Mouse (Mus musculus) activated CD4-positive, CD25-positive, alpha-beta regulatory T cell, adult 4 months (primary cell): ENCODE results near the gene Plekhg1. TPM values are rescaled to one million over a fixed set of nuclear protein-coding genes. Genes with fewer than 3 reads are reported as not detected.

Experiments
- ATAC-seq: one replicate; pipeline ENCODE4 v1.8.0; 2017
- polyA plus RNA-seq, 2 experiments: library from polyadenylated mRNA; unstranded; fragments of 100-300 nt; shearing (Covaris generic); gene quantifications; one replicate each; pipeline ENCODE4 v1.2.1; 2017

Gene Plekhg1
- polyA plus RNA-seq, 2 experiments from 2014 or later, result 0.28 TPM; not detected in 1

GRCm38 (mm10) chr10:3892368-3892767, 152.2 kb downstream of the Plekhg1 start:
- no peak for ATAC-seq

GRCm38 (mm10) chr10:3898068-3898467, 157.9 kb downstream of the Plekhg1 start:
- no peak for ATAC-seq

GRCm38 (mm10) chr10:3900416-3900956, 160.3 kb downstream of the Plekhg1 start:
- ATAC-seq, result no peak

GRCm38 (mm10) chr10:3905747-3906146, 165.6 kb downstream of the Plekhg1 start:
- ATAC-seq, result no peak

DNA sequence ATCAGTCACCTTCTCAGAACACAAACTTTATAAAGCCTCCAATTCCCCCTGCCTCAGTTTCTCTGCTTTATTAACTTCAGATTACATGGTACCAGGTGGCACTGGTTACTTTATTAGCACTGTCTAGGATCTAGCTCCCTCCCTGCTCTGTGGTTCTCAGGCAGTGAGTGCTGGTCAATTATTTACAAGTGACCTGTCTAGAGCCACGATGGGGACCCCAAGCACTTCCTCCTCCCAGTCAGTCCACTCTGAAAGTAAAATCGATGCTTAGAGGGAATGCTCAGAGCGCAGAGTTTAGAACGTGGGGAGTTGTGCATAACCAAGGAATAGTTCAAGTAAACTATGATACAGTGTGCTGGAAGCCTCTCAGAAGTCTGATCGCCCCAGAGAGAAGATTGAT, 173.9 kb downstream of the Plekhg1 start:
- no peak for ATAC-seq

DNA sequence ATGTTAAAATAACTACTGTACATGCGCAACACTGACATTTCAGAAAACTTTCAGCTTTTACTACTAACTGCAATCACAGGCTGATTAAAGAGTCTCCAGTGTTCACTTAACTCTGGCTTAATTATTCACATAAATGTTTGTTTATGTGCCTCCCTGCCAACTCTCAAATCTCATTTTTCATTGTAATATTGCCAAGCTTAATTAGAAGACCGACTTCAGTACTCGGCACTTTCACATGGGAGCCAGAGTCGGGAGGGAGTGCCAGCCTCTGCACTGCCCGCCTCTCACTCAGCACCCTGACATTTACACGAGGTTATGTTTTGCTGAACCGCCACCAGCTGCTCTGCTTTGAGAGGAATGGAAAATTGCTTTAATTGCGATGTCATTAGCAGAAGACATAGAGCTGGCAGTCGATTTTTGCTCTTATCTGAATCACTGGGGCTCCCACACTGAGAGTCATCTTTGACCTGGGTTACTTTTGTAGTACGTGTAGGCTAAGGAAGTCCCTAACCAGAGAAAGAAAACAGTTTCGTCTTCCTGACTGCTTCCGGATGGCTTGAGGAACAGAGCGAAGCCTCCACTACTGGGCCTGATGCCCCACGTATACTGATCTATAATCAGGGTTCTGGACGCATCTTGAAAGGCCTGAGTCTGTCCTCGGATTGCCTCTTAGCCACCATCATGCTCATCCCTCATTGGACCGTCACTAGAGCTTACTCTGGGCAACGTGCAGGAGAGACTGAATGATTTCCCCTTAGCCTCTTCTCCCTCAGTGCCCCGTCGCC, 180.4 kb downstream of the Plekhg1 start:
- no peak for ATAC-seq

GRCm38 (mm10) chr10:3928008-3928545, 187.9 kb downstream of the Plekhg1 start:
- no peak for ATAC-seq

DNA sequence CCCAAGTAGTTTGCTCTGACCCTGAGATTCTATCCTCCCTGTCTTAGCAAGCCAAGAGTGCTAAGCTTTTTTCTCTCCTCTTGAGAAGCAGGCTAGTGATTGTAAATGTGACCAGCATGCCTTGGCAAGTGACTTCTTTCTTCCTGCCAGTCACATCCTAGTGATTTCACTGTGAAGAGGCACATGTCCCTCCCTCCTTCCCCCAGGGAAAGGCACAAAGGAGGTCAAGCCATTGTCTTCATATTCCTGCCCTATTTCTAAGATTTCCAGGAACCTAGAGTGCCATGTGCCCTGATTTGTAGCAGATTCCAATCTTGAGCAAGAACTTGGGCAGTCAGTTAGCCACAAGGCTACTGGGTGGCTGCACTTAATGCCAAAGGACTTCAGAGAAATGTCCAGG, 191.7 kb downstream of the Plekhg1 start:
- no peak for ATAC-seq

GRCm38 (mm10) chr10:3933311-3933940, 193.3 kb downstream of the Plekhg1 start:
- no peak for ATAC-seq

DNA sequence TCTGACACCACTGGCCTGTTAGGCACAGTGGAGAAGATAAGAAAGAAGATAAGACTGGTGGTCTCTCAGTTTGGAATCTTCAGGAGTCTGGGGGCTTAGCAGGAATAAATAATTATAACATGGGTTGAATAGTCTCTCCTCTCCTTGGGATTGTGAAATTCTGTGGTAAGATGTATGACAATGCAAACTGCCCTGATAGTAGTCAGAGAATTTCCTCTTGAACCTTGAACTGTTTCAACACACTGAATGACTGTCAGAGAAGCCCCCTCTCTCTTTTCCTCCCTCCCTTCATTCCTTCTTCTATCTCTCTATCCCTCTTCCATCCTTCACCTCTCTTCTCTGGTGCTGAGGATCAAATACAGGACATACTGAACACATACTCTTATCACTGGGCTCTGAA, 196.7 kb downstream of the Plekhg1 start:
- ATAC-seq, result no peak

GRCm38 (mm10) chr10:3939895-3940595, 199.9 kb downstream of the Plekhg1 start:
- ATAC-seq, result no peak

DNA sequence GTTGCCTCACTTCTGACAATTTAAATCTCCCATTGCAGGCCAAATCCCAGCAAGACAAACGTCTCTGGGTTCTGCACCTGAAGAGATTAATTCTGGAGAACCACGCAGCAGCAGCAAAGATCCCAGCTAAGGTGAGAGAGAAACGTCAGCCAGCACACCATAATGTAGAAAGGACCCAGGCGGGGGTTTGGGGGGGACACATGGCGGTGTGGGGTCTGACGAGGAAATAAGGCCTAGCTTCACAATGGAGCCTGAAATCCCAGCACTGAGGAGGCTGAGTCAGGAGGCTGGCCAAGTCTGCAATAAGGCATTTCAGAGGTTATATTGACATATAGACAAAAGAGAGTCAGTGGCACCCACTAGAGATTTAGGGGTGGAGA, 200.4 kb downstream of the Plekhg1 start:
- ATAC-seq, result no peak

- ATAC-seq, result no peak
These were observed 201.0 kb downstream of the Plekhg1 start for GRCm38 (mm10) chr10:3941054-3941757.

GRCm38 (mm10) chr10:3942289-3942688, 202.1 kb downstream of the Plekhg1 start:
- ATAC-seq, result no peak

DNA sequence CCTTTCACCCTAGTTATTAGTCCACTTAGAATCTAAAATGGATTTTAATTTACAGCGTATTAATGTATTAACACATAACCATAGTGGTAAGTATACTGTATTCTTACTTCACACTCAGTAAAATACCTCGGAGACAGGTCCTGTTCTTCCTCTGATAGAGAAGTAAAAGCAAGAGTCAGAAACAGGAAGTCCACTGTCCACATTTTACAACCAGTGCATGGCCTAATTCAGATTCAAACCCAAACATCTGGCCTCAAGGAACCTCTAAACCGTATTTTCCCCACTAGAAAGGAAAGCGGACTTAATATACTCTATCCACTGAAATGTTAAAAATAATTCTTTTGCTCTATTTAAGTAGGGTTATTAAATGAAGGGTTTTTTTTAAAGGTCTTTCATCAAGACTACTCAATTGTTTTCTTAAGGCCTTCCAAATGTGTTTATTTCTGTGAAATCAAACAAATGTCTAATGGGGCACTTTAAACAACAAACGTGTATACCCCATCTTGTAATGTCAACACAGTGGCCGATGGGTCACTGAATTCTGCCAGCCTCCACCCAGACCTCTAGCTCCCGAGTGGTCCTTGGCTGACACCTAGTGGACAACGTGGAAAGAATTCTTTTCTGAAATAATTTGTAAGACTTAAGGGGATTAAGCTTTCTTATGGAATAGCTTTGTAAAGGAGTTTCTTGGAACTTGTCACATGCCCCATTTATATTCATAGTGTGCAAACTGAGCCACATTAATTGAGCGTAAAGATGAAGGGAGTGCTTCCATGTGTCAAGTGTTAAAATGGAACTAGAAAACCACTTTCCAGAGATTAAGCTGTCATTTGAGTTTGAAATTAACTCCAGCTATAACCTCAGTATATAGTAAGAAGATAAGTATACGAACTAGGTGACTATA, 203.6 kb downstream of the Plekhg1 start:
- no peak for ATAC-seq

DNA sequence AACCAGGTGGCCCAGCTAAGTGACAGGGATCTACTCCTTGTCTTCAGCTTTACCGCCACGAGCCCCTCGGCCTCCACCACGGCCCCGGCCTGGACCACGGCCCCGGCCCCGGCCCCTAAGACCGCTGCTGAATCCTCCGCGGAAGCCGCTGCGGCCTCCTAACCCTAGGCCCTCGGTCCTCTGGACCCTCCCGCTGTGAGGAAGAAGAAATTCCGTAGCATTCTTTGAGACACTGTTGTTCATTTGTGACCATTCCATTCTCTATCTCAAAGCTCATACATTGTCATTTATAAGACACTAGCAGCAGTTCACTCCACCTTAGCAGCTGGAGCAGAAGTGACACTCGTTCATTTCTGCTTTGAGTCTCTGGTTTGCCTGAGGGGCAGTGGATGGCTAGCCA, 206.7 kb downstream of the Plekhg1 start:
- ATAC-seq, result no peak

DNA sequence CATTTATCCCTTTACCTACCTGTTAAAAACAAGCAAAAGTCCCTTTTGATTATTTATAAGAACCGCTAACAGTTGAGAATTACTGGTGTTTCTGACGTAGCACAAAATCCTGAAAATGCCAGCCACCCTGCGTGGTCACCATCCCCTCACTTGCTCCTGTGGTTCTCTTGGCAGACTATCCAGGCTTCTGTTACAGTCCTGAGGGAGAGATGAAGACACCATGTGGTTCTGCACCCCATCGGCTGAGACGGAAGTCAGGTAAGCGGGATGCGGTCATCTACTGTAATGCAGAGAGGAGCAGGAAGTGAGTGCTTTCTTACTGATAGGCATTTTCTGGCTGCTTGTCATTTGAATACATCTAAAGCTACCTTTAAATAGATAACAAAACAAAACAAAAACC, 207.2 kb downstream of the Plekhg1 start:
- ATAC-seq, result no peak

- no peak for ATAC-seq
These were observed 209.1 kb downstream of the Plekhg1 start for GRCm38 (mm10) chr10:3949306-3949705.

GRCm38 (mm10) chr10:3956471-3956870, 216.3 kb downstream of the Plekhg1 start:
- no peak for ATAC-seq

- ATAC-seq, result no peak
These were observed 218.4 kb downstream of the Plekhg1 start for GRCm38 (mm10) chr10:3958591-3958990.

- ATAC-seq, result no peak
These were observed 228.9 kb downstream of the Plekhg1 start for GRCm38 (mm10) chr10:3969026-3969425.
